Mouse (Mus musculus) lung, postnatal 36 days (tissue): ENCODE results near the gene Atp1b2.
"Not testable (repeated sequence)": the region's sequence is repeated elsewhere in the genome, so short reads cannot be mapped to it uniquely, and the experiment has no call there.

ENCODE experiments used
- DNase-seq: peaks from one replicate; pipeline ENCODE4 v3.0.0; 2022; ENCODE audit warnings: mixed read lengths

Gene Atp1b2

GRCm38 (mm10) chr11:69605726-69606490, at the start of gene Atp1b2:
Atp1b2 (minus strand) TSS chr11:69605942.
- peak; percentile 57 for DNase-seq

- DNase-seq, result peak; percentile 39
These were observed 49.0 kb upstream of the Atp1b2 start for GRCm38 (mm10) chr11:69654760-69655159.

DNA sequence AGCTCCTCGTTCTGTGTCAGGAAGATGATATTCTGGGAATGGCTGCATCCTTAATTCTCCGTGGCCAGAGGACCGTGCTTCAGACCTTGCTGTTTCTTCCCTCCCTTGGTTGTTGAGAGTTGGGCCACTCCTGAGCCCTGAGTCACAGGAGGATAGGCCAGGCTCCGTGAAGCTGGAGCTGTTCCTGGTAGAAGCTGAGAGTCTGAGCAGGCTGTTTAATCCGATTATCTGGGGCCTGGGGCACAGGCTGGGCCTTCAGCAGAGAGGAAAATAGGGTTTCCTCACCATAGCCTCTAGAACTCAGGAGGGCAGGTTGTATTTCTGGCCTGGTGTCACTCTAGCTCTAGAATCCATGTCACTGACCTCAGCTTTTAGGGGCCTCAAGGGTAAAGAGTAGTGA, 47.7 kb upstream of the Atp1b2 start:
- DNase-seq, result no peak

DNA sequence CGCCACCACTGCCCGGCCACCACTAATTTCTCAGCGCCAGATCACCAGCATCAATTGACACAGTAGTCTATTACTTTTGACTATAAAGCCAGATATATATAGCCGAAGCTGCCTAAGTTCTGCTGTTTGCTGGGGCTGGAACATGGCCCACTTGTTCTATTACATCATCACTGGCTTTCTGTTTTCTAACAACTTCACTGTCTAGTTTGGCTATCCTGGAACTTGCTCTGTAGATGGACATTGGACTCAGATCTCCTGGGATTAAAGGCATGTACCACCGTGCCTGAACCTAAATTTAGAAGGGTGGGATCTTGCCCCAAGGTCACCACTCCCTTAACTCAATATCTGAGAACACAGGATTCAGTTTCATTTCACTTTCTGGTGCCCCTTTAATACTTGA, 40.1 kb upstream of the Atp1b2 start:
- DNase-seq, result no peak

DNA sequence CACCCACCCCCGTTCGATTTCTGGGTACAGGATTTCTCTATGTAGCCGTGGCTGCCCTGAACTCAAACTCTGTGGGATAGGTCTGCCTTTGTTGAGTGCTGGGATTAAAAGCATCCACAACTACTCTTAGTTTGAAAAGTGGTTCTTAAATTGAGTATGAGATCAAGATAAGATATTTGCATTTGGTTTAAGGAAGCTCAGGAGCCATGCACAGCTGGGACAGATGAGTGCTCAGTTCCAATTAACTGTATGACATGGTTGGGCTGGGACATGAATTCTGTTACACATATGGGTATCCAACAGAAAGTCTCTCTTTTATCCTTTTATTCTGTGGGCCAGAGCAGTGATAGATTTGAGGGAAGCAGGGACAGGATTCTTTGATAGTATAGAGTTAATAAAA, 29.7 kb upstream of the Atp1b2 start:
- no peak for DNase-seq

- DNase-seq, result peak; percentile 66
These were observed 27.6 kb upstream of the Atp1b2 start for GRCm38 (mm10) chr11:69633128-69633866.

DNA sequence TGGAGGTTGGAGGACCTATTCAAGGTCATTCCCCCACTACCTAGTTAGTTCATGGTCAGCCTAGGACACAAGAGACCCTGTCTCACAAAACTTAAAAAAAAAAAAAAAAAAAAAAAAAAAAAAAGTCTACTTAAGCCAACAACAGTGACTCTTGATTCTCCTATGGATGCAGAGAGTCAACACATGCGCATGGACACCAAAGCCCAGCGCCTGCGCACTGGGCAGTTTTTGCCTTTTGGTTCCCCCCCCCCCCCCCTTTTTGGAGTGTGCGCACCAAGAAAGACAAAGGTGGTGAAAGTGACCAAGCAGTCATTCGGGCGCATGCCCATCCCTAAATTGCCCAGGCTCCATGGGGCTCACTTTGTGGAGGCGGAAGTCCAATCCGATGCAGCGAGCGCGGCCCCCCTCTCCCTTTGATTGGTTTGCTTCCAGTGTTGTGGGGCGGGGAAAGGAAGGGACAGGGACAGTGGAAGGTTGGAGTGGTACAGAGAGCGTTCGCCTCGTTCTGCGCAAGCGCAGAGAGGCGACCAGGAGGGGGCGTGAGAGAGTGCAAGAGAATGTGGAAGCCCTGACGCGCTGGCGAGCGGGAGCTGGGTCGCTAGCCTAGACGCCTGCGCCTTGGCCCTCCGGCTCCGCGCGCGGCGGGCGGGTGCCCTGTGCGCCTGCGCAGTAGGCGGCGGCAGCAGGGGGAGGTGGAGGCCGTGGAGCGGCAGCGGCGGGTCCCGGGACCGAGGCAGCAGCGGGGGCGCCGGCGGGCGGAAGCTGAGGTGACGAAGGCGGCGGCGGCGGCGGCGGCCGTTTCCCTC, 26.7 kb upstream of the Atp1b2 start, which contains the start of gene Fxr2:
Fxr2 (plus strand) TSS at position 707 of the 806 bp plus-strand sequence.
- DNase-seq, result peak; percentile 100

- peak; percentile 45 for DNase-seq
These were observed 24.1 kb upstream of the Atp1b2 start for GRCm38 (mm10) chr11:69629802-69630201.

DNA sequence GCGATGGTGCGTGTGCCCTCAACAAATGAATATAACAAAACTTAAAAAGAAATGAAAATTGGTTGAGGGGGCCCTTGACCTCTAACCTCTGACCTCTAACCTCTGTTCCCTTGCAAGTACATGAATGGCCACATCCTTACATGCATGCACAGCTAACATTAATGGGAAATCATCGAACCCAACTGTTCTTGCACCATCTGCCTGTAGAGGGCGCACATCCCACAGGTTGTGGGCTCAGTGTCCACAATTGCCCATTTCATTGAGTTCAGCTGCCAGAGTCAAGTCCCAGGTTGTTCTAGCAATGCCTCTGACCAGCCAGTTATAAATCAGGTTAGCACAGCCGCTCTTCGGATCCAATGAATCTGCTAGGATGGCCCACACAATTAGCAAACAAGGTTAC, 22.5 kb upstream of the Atp1b2 start:
- DNase-seq, result peak; percentile 89

DNA sequence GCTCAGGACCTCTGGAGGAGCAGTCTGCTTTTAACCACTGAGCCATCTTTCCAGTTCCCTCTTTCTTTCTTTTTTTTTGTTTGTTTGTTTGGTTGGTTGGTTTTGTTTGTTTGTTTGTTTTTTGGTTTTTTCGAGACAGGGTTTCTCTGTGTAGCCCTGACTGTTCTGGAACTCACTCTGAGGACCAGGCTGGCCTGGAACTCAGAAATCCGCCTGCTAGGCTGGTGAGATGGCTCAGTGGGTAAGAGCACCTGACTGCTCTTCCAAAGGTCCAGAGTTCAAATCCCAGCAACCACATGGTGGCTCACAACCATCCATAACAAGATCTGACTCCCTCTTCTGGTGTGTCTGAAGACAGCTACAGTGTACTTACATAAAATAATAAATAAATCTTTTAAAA, 18.6 kb upstream of the Atp1b2 start:
- not testable (repeated sequence) for DNase-seq

- DNase-seq, result no peak
These were observed 17.3 kb upstream of the Atp1b2 start for GRCm38 (mm10) chr11:69623006-69623405.

GRCm38 (mm10) chr11:69622406-69622805, 16.7 kb upstream of the Atp1b2 start:
- no peak for DNase-seq

DNA sequence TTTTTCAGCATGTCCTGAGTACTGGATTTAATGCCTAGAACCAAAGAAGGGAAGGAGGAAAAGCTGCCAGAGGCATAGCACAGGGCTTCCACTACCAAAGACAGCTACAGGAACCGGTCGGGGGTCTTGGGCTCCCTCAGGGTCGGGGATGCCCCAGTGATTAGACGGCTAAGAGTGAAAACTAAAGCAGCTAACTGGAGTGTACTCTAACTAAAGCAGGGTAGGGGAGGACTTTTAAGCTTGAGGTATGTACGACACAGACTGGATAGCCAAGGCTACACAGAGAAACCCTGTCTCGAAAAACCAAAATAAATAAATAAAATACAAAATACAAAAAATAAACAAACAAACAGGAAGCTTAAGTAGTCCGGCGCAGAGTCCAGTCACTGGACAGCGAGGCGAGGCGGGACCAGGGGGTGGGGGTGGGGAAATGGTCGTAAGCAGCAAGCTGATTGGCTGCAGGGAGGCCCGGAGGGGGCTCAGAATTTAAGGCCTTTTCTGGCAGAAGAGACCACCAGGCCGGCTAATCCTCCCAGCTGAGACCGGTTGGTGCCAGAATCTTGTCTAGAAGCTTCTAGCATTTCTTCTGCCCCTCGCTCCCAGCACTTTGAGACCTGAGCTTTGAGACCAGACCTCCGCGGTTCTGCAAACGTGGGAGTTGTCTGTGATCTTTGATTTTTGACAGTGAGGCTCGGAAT, 16.0 kb upstream of the Atp1b2 start, which contains the start of gene Sat2:
Sat2 (plus strand) TSS at position 454 of the 698 bp plus-strand sequence.
- peak; percentile 38 for DNase-seq

DNA sequence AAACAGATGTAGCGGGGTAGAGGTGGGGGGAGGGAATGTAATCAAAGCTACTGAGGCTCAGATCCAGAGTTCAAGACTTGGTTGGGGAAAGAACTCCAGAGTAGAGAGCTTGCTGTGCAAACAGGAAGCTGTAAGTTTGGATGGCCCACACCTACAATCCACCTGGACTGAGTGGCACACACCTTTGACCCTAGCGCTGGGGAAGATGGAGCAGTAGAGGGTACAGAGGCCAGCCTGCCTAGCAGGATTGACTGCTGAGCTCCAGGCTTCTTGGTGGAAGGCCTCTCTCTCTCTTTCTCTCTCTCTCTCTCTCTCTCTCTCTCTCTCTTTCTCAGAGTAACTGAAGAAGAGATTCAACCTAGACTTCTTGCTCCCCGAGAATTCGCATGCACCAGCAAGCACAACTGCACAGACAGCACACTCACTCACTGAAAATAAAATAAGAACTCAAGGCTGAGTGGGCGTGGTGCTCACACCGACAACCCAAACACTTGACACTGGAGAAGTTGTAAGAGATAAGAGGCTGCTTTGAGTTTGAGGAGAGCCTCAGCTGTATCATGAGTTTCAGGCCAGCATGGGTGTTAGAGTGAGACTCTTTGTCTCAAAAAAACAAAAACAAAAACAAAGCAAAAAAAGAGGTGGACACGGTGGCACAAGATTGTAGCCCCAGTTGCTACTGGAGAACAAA, 14.8 kb upstream of the Atp1b2 start:
- peak; percentile 29 for DNase-seq

DNA sequence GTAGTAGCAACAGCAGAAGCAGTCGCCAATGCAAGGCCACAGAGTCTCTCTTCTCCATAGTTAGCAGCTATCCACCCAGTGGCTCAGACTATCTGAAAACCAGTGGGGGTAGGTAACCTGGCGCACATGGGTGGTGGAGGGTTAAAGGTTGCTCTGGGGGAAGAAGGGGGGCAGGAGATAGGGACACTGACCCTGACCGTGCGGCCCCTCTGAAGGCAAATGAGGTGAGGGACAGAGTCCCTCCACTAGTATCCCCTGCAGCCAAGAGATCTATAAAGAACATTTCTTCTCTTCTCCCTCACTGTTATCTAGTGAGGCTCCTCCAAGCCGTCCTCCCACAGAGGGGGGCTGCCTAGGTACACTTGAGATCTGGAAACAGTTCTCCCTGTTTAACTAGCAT, 12.1 kb upstream of the Atp1b2 start, which contains the start of gene Shbg:
Shbg (minus strand) TSS at position 101 of the 400 bp plus-strand sequence.
- no peak for DNase-seq

- DNase-seq, result no peak
These were observed 11.0 kb upstream of the Atp1b2 start for GRCm38 (mm10) chr11:69616781-69617180.

- not testable (repeated sequence) for DNase-seq
These were observed 8.5 kb upstream of the Atp1b2 start for GRCm38 (mm10) chr11:69614257-69614588.

- peak; percentile 95 for DNase-seq
These were observed 8.0 kb upstream of the Atp1b2 start for GRCm38 (mm10) chr11:69613553-69614256.

- DNase-seq, result no peak
These were observed 5.2 kb upstream of the Atp1b2 start for GRCm38 (mm10) chr11:69610899-69611298.

- no peak for DNase-seq
These were observed 3.7 kb upstream of the Atp1b2 start for GRCm38 (mm10) chr11:69609416-69609815.

GRCm38 (mm10) chr11:69608525-69608924, 2.8 kb upstream of the Atp1b2 start:
- no peak for DNase-seq
